Mouse (Mus musculus) brain, embryonic 14.5 days (tissue): ENCODE results near the gene Tbc1d22b.

Source experiments
- CTCF ChIP-seq: fragments of 200-500 bp; IDR thresholded peaks from 2 replicates; pipeline ENCODE4 v1.5.1; 2012; ENCODE audit warnings: inconsistent platforms, mild to moderate bottlenecking, moderate library complexity, borderline replicate concordance; ENCODE audit not compliant: insufficient read depth, insufficient read length; ENCODE audit errors: extremely low read depth
- POLR2A ChIP-seq: fragments of 200-500 bp; IDR thresholded peaks from 2 replicates; pipeline ENCODE4 v1.6.1; 2012; ENCODE audit warnings: mild to moderate bottlenecking, inconsistent platforms, borderline replicate concordance; ENCODE audit not compliant: poor library complexity, insufficient read depth, insufficient read length, severe bottlenecking; ENCODE audit errors: extremely low read depth

GRCm38 (mm10) chr17:29636118-29636517, 86.5 kb downstream of the Tbc1d22b start:
- TF ChIP-seq CTCF (peak; percentile 66), POLR2A (no peak)
